Mouse (Mus musculus): ENCODE measurements around the gene Enpp7.

DNA sequence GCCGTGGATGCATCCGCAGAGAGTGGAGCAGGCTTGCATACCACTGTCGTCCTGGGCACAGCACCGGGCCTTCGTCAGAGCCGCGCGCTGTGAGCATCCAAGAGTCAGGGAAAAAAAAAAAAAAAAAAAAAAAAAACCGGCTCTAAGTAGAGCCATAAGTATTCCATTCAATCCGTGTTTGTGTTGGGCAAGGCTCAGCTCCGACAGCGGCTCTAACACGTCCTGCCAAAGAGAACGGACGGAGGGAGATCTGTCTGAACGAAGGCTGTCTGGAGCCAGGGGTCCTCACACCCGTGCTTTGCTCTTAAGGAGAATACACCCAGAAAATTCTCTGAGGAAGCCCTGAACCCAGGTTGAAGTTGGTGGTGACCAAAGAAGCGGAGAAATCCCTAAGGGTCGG, 46.6 kb downstream of the Enpp7 start:
- TF ChIP-seq CTCF (IDR thresholded peaks at IDR 0.05; ENCODE audit: low read depth) = no peak
- no peak for TF ChIP-seq EP300 (IDR thresholded peaks at IDR 0.05; ENCODE audit: low read depth)
